Mouse (Mus musculus): ENCODE data around the gene Josd1. TPM values are rescaled to one million over a fixed set of nuclear protein-coding genes. Genes with fewer than 3 reads are reported as not detected.

Josd1 gene
- polyA plus RNA-seq (2012; ENCODE audit: insufficient read depth, insufficient read length, low replicate concordance, missing spikeins) = not detected in 2 replicates

DNA sequence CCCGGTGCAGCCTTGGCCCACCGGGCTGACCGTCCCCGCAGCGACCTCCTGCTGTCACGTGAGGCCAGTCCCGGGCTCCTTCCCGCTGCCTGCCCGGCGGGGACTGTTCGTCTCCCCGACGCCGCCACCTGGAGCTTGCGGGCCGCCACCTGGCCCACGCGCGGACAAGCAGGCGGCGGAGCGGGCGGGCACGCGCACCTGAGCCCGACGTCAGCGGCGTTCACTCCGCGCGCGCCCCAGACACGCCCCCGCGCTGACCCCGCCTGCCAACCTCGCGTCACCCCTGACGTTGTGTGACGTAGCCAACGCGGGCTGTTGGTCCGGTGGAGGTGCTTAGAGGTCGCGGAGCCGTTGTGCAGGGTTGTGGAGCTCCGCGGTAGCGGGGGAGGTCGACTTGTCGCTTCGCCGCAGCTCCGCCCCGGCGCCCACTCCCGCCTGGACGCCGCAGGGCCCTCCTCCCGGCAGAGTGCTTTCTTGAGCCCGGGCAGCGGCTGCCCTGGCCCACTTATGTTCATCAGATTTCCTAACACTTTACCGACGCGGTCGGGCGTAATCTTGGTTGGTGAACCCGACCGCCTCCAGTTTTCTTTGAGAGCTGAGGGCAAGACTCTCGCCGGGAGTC lies at the start of gene Josd1:
TSS of gene Josd1 (minus strand) at position 274 of the 622 bp plus-strand sequence.
- under 1% methylated on average over 72 of the region's 72 CpGs for WGBS
- Histone ChIP-seq H3K27ac (ENCODE audit: insufficient read depth, low read depth, low read length) (peak within 1 kb of the TSS; percentile 87), H3K4me1 (ENCODE audit: control insufficient read depth, insufficient read depth, low read length) (peaks cover 17% of the 10 kb centered on the region), H3K4me3 (ENCODE audit: insufficient read depth, low read depth, low read length) (peak within 1 kb of the TSS; percentile 80)
- TF ChIP-seq POLR2A (IDR thresholded peaks at IDR 0.05; ENCODE audit: insufficient read depth, low read depth, low read length) (peak; percentile 92), CTCF (IDR thresholded peaks at IDR 0.05; ENCODE audit: insufficient read depth, low read depth, low read length) (no peak)

DNA sequence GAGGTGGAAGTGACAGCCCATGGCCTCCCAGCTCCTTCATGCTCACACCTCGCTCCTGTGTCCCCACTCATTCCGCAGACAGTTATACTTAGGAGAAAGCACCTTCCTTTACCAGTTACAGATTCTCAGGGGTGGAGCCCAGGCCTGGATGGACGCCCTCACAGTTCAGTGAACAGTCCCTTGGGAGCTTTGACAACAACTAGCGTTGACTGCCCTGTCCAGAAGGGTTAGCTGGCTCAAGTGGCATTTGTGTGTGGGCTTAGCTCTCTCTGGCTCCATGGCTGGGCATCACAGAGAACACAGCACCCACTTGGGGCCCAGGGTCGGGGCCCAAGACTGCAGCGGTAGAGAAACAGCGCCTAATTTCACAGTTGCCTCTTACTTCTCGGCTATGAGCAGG lies 46.6 kb upstream of the Josd1 start:
- no peak for TF ChIP-seq POLR2A (IDR thresholded peaks at IDR 0.05; ENCODE audit: insufficient read depth, low read depth, low read length)
- TF ChIP-seq CTCF (IDR thresholded peaks at IDR 0.05; ENCODE audit: insufficient read depth, low read depth, low read length) = no peak
- WGBS = 78% methylated on average over 8 of the region's 8 CpGs
- no peak overlapping the region for H3K4me3 ChIP-seq (ENCODE audit: insufficient read depth, low read depth, low read length)
- peaks cover 38% of the 10 kb centered on the region for H3K4me1 ChIP-seq (ENCODE audit: control insufficient read depth, insufficient read depth, low read length)
- H3K27ac ChIP-seq (ENCODE audit: insufficient read depth, low read depth, low read length) = peak overlapping the region; percentile 82

- H3K4me3 ChIP-seq (ENCODE audit: insufficient read depth, low read depth, low read length) = no peak overlapping the region
- H3K27ac ChIP-seq (ENCODE audit: insufficient read depth, low read depth, low read length) = peak overlapping the region; percentile 82
- WGBS = 74% methylated on average over 4 of the region's 4 CpGs
- TF ChIP-seq CTCF (IDR thresholded peaks at IDR 0.05; ENCODE audit: insufficient read depth, low read depth, low read length) (no peak), POLR2A (IDR thresholded peaks at IDR 0.05; ENCODE audit: insufficient read depth, low read depth, low read length) (no peak)
- peaks cover 38% of the 10 kb centered on the region for H3K4me1 ChIP-seq (ENCODE audit: control insufficient read depth, insufficient read depth, low read length)
These were observed 45.9 kb upstream of the Josd1 start for GRCm38 (mm10) chr15:79733640-79734039.

DNA sequence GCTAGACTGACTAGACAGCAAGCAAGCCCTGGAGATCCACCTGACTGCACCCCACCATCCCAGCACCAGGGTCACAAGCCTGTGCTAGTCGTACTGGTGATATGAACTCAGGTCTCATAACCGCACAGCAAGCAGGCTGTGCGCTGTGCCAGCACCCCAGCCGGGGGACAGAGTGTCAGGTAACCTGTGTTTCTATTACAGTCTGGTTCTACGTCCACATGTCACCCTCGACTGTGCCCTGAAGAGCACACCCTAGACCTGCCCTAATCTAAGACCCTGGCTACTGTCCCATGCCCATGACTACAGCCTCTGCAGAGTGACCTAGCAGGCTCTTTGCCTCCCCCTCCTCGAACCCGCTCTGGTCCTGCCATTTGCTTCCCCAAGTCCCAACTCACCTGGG lies 45.5 kb upstream of the Josd1 start:
- WGBS = 93% methylated on average over 8 of the region's 8 CpGs
- TF ChIP-seq CTCF (IDR thresholded peaks at IDR 0.05; ENCODE audit: insufficient read depth, low read depth, low read length) = no peak
- TF ChIP-seq POLR2A (IDR thresholded peaks at IDR 0.05; ENCODE audit: insufficient read depth, low read depth, low read length) = no peak

GRCm38 (mm10) chr15:79731554-79731953 lies 43.8 kb upstream of the Josd1 start:
- no peak overlapping the region for H3K27ac ChIP-seq (ENCODE audit: insufficient read depth, low read depth, low read length)
- peaks cover 56% of the 10 kb centered on the region for H3K4me1 ChIP-seq (ENCODE audit: control insufficient read depth, insufficient read depth, low read length)
- WGBS = 58% methylated on average over 7 of the region's 7 CpGs
- H3K4me3 ChIP-seq (ENCODE audit: insufficient read depth, low read depth, low read length) = no peak overlapping the region
- TF ChIP-seq POLR2A (IDR thresholded peaks at IDR 0.05; ENCODE audit: insufficient read depth, low read depth, low read length) (no peak), CTCF (IDR thresholded peaks at IDR 0.05; ENCODE audit: insufficient read depth, low read depth, low read length) (no peak)

More for the DNA sequence above, 45.5 kb upstream of the Josd1 start:
- Histone ChIP-seq H3K4me1 (ENCODE audit: control insufficient read depth, insufficient read depth, low read length) (peaks cover 40% of the 10 kb centered on the region), H3K4me3 (ENCODE audit: insufficient read depth, low read depth, low read length) (no peak overlapping the region), H3K27ac (ENCODE audit: insufficient read depth, low read depth, low read length) (no peak overlapping the region)

DNA sequence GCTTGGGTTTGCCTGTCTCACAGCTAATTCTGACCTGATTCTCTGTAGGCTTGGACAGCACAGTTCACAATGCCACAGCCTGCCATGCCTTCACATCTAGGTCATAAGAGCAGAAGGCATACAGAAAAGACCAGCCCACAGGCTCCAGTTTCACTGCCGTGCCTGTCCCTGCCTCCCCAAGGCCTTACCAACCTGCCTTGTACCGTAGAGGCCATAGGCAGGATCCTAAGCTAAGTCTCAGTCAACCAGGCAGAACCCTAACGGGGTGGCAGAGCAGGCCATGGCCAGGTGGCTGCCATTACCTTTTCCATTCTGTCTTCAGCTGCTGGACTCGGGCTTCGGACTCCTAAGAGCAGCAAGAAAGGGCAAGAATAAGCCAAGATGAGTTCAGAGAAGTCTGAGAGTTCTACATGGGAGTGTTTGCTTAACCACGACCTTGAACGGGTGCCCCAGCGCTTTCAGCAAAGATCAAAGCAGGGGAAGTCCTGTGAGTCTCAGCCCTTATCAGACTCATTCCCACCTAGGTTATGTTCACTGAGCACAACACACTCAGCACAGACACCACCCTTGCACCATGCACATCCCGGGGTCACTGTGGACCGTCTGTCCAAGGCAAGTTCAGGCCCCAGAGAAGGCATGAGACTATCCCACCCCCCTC lies 41.1 kb upstream of the Josd1 start:
- Histone ChIP-seq H3K27ac (ENCODE audit: insufficient read depth, low read depth, low read length) (peak overlapping the region; percentile 79), H3K4me1 (ENCODE audit: control insufficient read depth, insufficient read depth, low read length) (peaks cover 61% of the 10 kb centered on the region), H3K4me3 (ENCODE audit: insufficient read depth, low read depth, low read length) (no peak overlapping the region)
- WGBS = 87% methylated on average over 10 of the region's 10 CpGs
- no peak for TF ChIP-seq CTCF (IDR thresholded peaks at IDR 0.05; ENCODE audit: insufficient read depth, low read depth, low read length)

GRCm38 (mm10) chr15:79728311-79728710 lies 40.6 kb upstream of the Josd1 start:
- Histone ChIP-seq H3K4me1 (ENCODE audit: control insufficient read depth, insufficient read depth, low read length) (peaks cover 60% of the 10 kb centered on the region), H3K27ac (ENCODE audit: insufficient read depth, low read depth, low read length) (peak overlapping the region; percentile 79), H3K4me3 (ENCODE audit: insufficient read depth, low read depth, low read length) (no peak overlapping the region)
- TF ChIP-seq CTCF (IDR thresholded peaks at IDR 0.05; ENCODE audit: insufficient read depth, low read depth, low read length) (no peak), POLR2A (IDR thresholded peaks at IDR 0.05; ENCODE audit: insufficient read depth, low read depth, low read length) (no peak)
- 42% methylated on average over 5 of the region's 5 CpGs for WGBS

DNA sequence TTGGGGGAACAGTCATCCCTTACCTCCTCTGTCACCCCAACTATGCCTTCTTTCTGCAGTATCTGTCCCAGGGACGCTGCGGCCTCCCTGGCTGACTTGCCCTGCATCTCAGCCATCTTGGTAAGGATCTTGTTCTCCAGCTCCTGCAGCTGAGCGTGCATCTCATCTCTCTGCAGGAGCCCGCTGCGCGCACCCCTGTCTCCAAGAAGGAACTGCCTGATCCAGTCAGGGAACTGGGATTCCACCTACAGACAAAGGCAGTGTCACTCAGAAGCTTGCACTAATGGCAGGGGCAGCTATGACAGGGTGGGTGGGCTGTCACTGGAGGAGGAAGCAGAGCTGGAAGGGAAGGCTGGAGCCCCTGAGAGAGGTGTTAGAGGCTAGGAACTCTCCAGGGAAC lies 40.1 kb upstream of the Josd1 start:
- H3K4me3 ChIP-seq (ENCODE audit: insufficient read depth, low read depth, low read length) = no peak overlapping the region
- H3K4me1 ChIP-seq (ENCODE audit: control insufficient read depth, insufficient read depth, low read length) = peaks cover 60% of the 10 kb centered on the region
- H3K27ac ChIP-seq (ENCODE audit: insufficient read depth, low read depth, low read length) = peak overlapping the region; percentile 79
- TF ChIP-seq POLR2A (IDR thresholded peaks at IDR 0.05; ENCODE audit: insufficient read depth, low read depth, low read length) (no peak), CTCF (IDR thresholded peaks at IDR 0.05; ENCODE audit: insufficient read depth, low read depth, low read length) (no peak)
- WGBS = 56% methylated on average over 6 of the region's 6 CpGs

DNA sequence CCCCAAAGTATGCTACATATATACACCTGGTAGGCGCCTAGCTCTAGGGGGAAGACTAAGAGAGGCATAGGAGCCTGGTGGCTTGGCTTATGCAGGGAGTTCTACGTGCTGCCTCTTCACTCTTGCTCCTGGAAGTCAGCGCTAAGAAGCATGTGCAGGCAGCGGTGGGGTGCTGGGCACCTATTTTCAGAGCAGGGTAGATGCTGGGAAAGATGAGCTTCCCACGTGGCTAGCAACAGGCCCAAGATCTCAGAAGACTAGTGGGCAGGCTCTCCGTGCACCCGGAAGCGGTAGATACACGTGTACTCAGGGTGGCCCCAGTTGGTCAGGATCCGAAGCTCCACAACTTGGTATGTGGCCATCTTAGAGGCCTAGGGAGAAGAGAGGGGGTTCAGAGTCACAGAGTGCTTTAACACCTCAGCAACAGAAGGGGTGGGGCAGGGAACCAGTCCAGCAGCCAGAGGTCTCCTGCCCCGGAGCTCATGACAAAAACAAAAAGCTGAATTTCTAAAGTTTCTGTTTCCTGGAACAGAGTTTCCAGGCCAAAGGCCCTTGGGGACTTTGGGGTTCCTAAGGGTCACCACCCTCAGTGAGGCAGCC lies 37.6 kb upstream of the Josd1 start:
- H3K27ac ChIP-seq (ENCODE audit: insufficient read depth, low read depth, low read length) = peak overlapping the region; percentile 72

More for the DNA sequence above, 37.6 kb upstream of the Josd1 start:
- 53% methylated on average over 11 of the region's 11 CpGs for WGBS
- H3K4me1 ChIP-seq (ENCODE audit: control insufficient read depth, insufficient read depth, low read length) = peaks cover 62% of the 10 kb centered on the region
- TF ChIP-seq POLR2A (IDR thresholded peaks at IDR 0.05; ENCODE audit: insufficient read depth, low read depth, low read length) (no peak), CTCF (IDR thresholded peaks at IDR 0.05; ENCODE audit: insufficient read depth, low read depth, low read length) (no peak)
- H3K4me3 ChIP-seq (ENCODE audit: insufficient read depth, low read depth, low read length) = no peak overlapping the region

Data from olfactory bulb, adult 2 months (tissue).